Mouse (Mus musculus) neural tube, embryonic 12.5 days (tissue): Measurements from ENCODE around the gene Trim63. TPM values are rescaled to one million over a fixed set of nuclear protein-coding genes. Genes with fewer than 3 reads are reported as not detected.

Experiments
- polyA plus RNA-seq: library from polyadenylated mRNA; unstranded; fragments of >200 nt; fragmentation: Nextera tagmentation; extraction: Ambion mirVana; gene quantifications from 2 replicates; pipeline ENCODE4 v1.2.1, GENCODE M21; 2016

Gene Trim63
- polyA plus RNA-seq, 1 experiment from 2014 or later = 2.9 TPM

Other genes with a start within 250 kb of the Trim63 start
- gene Cd52, start 220.0 kb upstream of the Trim63 start, polyA plus RNA-seq = 5.7 and 7.2 TPM in 2 replicates
- gene Ubxn11, start 212.6 kb upstream of the Trim63 start, polyA plus RNA-seq = 7.3 and 8.0 TPM in 2 replicates
- gene Sh3bgrl3, start 186.3 kb upstream of the Trim63 start, polyA plus RNA-seq = 312 and 336 TPM in 2 replicates
- gene Cep85, start 128.0 kb upstream of the Trim63 start, polyA plus RNA-seq = 26.3 and 30.3 TPM in 2 replicates
- not detected in 2 replicates for gene Gm7534, start 112.1 kb upstream of the Trim63 start, polyA plus RNA-seq
- gene Catsper4, start 87.7 kb upstream of the Trim63 start, polyA plus RNA-seq = not detected in 2 replicates
- gene Cnksr1, start 76.7 kb upstream of the Trim63 start, polyA plus RNA-seq = 0.13 and 0.19 TPM in 2 replicates
- 0.45 and 0.84 TPM in 2 replicates for gene E130218I03Rik, start 71.5 kb upstream of the Trim63 start, polyA plus RNA-seq
- 18.6 and 18.9 TPM in 2 replicates for gene Zfp593, start 69.5 kb upstream of the Trim63 start, polyA plus RNA-seq
- 0.33 TPM in 1 of 2 replicates, not detected in the other for gene Gm30191, start 68.2 kb upstream of the Trim63 start, polyA plus RNA-seq
- 9.7 and 10.2 TPM in 2 replicates for gene Grrp1, start 61.0 kb upstream of the Trim63 start, polyA plus RNA-seq
- 28.1 and 31.9 TPM in 2 replicates for gene Pdik1l, start 27.2 kb upstream of the Trim63 start, polyA plus RNA-seq
- gene Slc30a2, start 28.1 kb downstream of the Trim63 start, polyA plus RNA-seq = not detected in 2 replicates
- gene Extl1, start 68.7 kb downstream of the Trim63 start, polyA plus RNA-seq = 0.40 and 0.53 TPM in 2 replicates
- gene Pafah2, start 81.2 kb downstream of the Trim63 start, polyA plus RNA-seq = 8.1 and 8.5 TPM in 2 replicates
- gene Stmn1, start 153.2 kb downstream of the Trim63 start, polyA plus RNA-seq = 4,894 and 4,994 TPM in 2 replicates
- 7.4 and 8.9 TPM in 2 replicates for gene Paqr7, start 181.6 kb downstream of the Trim63 start, polyA plus RNA-seq
- gene Aunip, start 195.9 kb downstream of the Trim63 start, polyA plus RNA-seq = 8.1 and 8.9 TPM in 2 replicates
- gene Mtfr1l, start 220.3 kb downstream of the Trim63 start, polyA plus RNA-seq = 135 and 138 TPM in 2 replicates
- gene Selenon, start 237.0 kb downstream of the Trim63 start, polyA plus RNA-seq = 47.5 and 53.0 TPM in 2 replicates